Mouse (Mus musculus): ENCODE results near the gene 1700010I14Rik. TPM values are rescaled to one million over a fixed set of nuclear protein-coding genes. Genes with fewer than 3 reads are reported as not detected.

1700010I14Rik gene
- polyA plus RNA-seq, 1 experiment = not detected

DNA sequence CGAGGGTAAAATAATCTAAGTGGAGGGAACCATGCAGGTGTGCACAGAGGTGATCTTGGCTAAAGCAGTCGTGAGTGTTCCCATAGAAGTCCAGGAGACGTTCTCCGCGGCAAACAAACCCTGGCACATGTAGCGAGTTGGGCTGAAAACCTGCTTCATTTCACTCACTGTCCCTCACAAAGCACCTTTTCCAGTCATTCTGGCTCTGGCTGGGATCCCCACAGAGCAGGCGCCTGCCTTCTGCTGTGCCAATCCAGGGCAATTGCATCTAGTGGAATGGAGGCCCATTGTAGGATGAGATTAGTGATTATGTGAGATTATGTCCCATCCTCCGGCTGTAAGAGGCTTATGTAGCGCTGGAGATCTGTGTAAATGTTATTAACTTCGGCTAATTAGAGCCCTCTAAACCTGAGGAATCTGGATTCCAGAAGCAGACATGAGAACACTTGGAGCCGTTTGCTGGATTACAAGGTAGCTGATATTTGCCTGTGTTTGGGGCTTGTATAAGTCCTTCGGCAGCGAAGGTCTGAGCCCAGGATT, 64.4 kb downstream of the 1700010I14Rik start:
- H3K9ac ChIP-seq (ENCODE audit: low read depth, poor library complexity, severe bottlenecking) = no peak overlapping the region
- no peaks in the 10 kb centered on the region for H3K27me3 ChIP-seq (ENCODE audit: control insufficient read depth, insufficient read depth, low read length, poor library complexity, severe bottlenecking)
- H3K4me3 ChIP-seq (ENCODE audit: low read depth, low read length) = no peak overlapping the region
- no peak for TF ChIP-seq EP300 (IDR thresholded peaks at IDR 0.05; ENCODE audit: insufficient read depth, low read depth, low read length)
- TF ChIP-seq CTCF (IDR thresholded peaks at IDR 0.05; ENCODE audit: low read depth, low read length) = no peak
- no peak for TF ChIP-seq POLR2A (IDR thresholded peaks at IDR 0.05; ENCODE audit: insufficient read depth, low read length)
- H3K36me3 ChIP-seq (ENCODE audit: control insufficient read depth, insufficient read depth, low read length, poor library complexity, severe bottlenecking) = no peaks in the 10 kb centered on the region
- H3K27ac ChIP-seq (ENCODE audit: insufficient read depth, low read length) = no peak overlapping the region
- no peaks in the 10 kb centered on the region for H3K4me1 ChIP-seq (ENCODE audit: control insufficient read depth, insufficient read depth, low read length)
- H3K9me3 ChIP-seq (replicated peaks; ENCODE audit: control insufficient read depth, insufficient read depth, low read length, poor library complexity, severe bottlenecking) = no peaks in the 10 kb centered on the region

DNA sequence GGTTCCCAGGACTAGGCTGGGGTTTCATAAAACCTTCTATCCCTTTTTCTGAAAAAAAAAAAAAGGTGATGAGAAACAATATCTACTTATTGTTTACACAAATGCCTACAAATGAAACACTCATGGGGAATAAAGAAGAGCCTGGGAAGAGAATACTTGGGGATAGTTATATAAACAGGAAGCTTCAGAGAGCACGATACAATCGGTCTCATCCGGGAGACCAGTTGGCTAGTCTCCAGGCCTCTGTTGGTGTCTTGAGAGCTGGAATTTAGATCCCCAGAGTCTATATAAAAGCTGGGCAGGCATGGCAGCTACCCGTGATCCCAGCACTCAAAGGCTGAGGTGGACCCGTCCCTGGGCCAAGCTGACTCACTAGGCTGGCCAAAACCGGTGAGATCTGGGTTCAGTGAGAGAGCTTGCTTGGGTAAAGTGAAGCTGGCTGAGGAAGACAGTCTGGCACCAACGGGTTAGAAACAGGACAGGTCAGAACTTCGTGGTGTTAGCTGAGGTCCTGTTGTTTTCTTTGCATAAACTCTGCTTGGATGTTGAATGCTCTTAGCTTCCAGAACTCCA, 71.3 kb downstream of the 1700010I14Rik start:
- TF ChIP-seq POLR2A (IDR thresholded peaks at IDR 0.05; ENCODE audit: insufficient read depth, low read length) (no peak), CTCF (IDR thresholded peaks at IDR 0.05; ENCODE audit: low read depth, low read length) (no peak), EP300 (IDR thresholded peaks at IDR 0.05; ENCODE audit: insufficient read depth, low read depth, low read length) (no peak)

More for the DNA sequence above, 71.3 kb downstream of the 1700010I14Rik start:
- Histone ChIP-seq H3K27me3 (ENCODE audit: control insufficient read depth, insufficient read depth, low read length, poor library complexity, severe bottlenecking) (no peaks in the 10 kb centered on the region), H3K9me3 (replicated peaks; ENCODE audit: control insufficient read depth, insufficient read depth, low read length, poor library complexity, severe bottlenecking) (no peaks in the 10 kb centered on the region), H3K9ac (ENCODE audit: low read depth, poor library complexity, severe bottlenecking) (no peak overlapping the region), H3K4me1 (ENCODE audit: control insufficient read depth, insufficient read depth, low read length) (no peaks in the 10 kb centered on the region), H3K36me3 (ENCODE audit: control insufficient read depth, insufficient read depth, low read length, poor library complexity, severe bottlenecking) (no peaks in the 10 kb centered on the region), H3K27ac (ENCODE audit: insufficient read depth, low read length) (no peak overlapping the region), H3K4me3 (ENCODE audit: low read depth, low read length) (no peak overlapping the region)

All from ES-Bruce4 (cell line).